Mouse (Mus musculus): ENCODE data around the gene Homez. TPM values are rescaled to one million over a fixed set of nuclear protein-coding genes. Genes with fewer than 3 reads are reported as not detected.

Homez gene
- polyA plus RNA-seq, 1 experiment from 2014 or later, result 13.9 TPM

DNA sequence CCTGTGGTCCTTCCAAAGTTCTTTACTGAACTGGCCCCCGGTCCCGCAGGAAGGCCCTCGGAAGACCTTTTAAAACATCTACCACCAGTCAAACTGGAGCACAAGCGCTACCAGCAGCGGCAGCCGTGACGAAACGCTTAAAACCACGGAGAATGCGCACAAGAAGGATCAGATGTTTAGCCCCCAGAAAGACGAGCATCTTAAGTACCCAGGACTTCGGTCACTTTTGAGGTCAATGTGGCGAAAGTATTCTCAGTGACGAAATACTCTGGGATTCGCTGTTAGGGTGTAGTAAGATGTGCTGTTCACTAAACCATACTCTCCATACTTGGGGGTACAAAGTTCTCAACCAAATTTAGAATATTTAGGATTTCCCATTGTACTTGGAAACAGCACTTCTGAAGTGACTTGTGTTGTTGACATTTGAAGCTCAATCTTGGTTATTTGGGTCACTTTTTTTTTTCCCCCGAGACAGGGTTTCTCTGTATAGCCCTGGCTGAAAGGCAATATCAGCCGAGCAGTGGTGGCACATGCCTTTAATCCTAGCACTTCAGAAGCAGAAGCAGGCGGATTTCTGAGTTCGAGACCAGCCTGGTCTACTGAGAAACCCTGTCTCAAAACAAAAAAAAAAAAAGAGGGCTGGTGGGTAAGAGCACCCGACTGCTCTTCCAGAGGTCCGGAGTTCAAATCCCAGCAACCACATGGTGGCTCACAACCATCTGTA lies 6.3 kb downstream of the Homez start:
- no peaks in the 10 kb centered on the region for H3K36me3 ChIP-seq (replicated peaks)
- ATAC-seq (ENCODE audit: low FRiP score), result peak; percentile 21; the same call in 1 of the 2 replicates
- H3K4me1 ChIP-seq, result peaks cover 4% of the 10 kb centered on the region
- peak overlapping the region; percentile 75 for H3K27ac ChIP-seq
- 19% methylated on average over 21 of the region's 21 CpGs for WGBS
- H3K9me3 ChIP-seq, result no peaks in the 10 kb centered on the region
- peak overlapping the region; percentile 95 for H3K9ac ChIP-seq
- H3K4me2 ChIP-seq, result peak overlapping the region; percentile 73
- peak overlapping the region; percentile 93 for H3K4me3 ChIP-seq (replicated peaks)
- H3K27me3 ChIP-seq, result no peaks in the 10 kb centered on the region

DNA sequence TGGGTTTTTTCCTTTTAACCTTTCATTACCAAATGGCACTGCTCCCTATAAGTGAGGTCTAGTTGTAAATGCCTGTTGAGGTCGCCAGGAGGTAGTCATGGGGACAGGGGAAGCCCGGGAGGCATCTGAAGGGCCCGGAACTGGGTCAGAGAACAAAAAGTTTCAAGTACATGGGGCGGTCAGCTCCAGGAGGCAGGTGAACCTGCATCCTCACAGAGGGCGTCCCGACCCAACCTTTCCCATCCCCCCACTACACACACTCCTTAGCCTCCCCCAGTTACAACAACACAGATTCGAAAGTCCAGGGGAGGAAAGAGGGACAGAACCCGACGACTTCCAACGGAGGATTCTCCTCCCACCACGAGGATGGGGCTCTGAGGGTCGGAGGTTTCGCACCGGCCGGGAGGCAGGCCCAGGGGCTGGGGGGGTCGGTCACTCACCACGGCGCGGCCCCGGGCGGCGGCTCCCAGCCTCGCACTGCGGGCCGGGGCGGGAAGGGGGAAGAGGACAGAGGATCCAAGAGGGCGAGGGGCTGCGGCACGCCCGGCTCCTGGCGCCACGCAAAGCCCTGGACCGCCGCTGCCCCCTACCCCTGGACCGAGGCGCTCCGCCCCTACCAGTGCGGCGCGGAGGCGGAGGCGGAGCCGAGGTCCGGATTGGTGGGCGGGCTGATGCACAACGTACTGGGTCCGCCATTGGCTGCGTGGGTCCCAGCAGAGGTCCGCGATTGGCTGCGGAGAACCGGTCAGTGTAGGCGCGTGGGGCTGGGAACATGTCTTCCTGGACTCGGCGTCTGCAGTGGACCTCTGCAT lies 7.1 kb downstream of the Homez start:
- Histone ChIP-seq H3K4me1 (peaks cover 4% of the 10 kb centered on the region), H3K27me3 (no peaks in the 10 kb centered on the region), H3K9ac (peak overlapping the region; percentile 95), H3K36me3 (replicated peaks) (no peaks in the 10 kb centered on the region), H3K4me3 (replicated peaks) (peak overlapping the region; percentile 93), H3K27ac (peak overlapping the region; percentile 78), H3K4me2 (peak overlapping the region; percentile 73), H3K9me3 (no peaks in the 10 kb centered on the region)
- WGBS, result under 1% methylated on average over 51 of the region's 56 CpGs
- peak; percentile 100 for ATAC-seq (ENCODE audit: low FRiP score)

DNA sequence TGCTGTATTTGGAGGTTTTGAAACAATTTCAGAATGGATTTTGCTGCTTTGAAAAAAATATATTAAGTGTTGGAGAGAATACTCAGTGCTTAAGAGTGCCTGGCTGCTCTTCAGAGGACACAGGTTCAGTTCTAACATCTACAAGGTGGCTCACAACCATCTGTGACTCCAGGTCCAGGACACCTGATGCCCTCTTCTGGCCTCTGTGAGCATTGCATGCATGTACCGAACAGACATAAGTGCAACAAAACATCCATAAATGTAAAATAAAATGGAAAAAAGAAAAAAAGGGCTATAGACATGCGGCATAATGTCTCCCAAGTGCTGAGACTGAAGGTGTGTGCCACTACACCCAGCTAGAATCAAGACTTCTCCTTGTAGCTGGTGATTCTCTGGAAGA lies 10.2 kb downstream of the Homez start:
- peaks cover 4% of the 10 kb centered on the region for H3K4me1 ChIP-seq
- H3K36me3 ChIP-seq (replicated peaks), result peaks cover 22% of the 10 kb centered on the region
- WGBS, result 44% methylated on average over 2 of the region's 2 CpGs
- no peaks in the 10 kb centered on the region for H3K9me3 ChIP-seq
- no peak for ATAC-seq (ENCODE audit: low FRiP score)
- no peak overlapping the region for H3K27ac ChIP-seq
- no peak overlapping the region for H3K9ac ChIP-seq
- no peak overlapping the region for H3K4me3 ChIP-seq (replicated peaks)
- no peaks in the 10 kb centered on the region for H3K27me3 ChIP-seq
- H3K4me2 ChIP-seq, result no peak overlapping the region

DNA sequence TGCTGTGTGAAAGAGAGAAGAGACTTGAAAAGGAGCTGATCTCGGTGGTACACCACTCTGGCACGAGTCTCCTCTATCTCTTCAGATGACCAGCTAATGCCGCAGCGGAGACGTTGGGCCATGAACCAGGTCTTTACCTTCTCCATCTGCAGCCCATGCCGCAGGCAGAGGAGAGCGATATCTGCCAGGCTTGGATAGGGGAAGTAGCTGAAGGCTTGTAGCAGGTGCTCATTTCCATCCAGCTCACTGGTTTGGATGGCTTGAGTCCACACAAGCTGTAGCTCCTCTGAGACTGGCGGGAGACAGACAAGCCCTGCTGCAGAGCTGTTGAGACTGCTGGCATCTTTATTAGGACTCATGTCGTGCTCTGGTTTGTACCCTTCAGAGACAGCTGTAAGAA lies 12.9 kb downstream of the Homez start:
- H3K4me3 ChIP-seq (replicated peaks), result no peak overlapping the region
- H3K4me1 ChIP-seq, result no peaks in the 10 kb centered on the region
- H3K27me3 ChIP-seq, result no peaks in the 10 kb centered on the region
- H3K36me3 ChIP-seq (replicated peaks), result peaks cover 28% of the 10 kb centered on the region
- H3K27ac ChIP-seq, result no peak overlapping the region
- 91% methylated on average over 9 of the region's 9 CpGs for WGBS
- H3K4me2 ChIP-seq, result no peak overlapping the region
- ATAC-seq (ENCODE audit: low FRiP score), result no peak
- no peaks in the 10 kb centered on the region for H3K9me3 ChIP-seq
- H3K9ac ChIP-seq, result no peak overlapping the region

DNA sequence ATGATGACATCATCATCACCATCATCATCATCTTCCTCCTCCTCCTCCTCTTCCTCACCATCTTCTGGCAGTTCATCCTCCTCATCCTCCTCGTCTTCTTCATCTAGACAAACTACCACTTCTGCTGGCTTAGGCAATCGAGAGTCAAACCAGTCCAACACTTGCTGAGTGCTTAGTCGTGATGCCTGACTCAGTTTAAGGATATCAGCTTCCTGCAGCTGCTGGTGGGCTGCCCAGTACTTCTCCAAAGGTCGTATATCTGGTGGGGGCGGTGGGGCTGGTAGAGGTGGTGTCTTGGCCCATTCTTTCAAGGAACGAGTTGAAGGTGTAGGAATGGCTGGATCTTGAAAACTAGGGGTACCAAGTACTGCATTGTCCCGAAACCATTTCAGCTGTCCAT lies 14.1 kb downstream of the Homez start:
- no peak overlapping the region for H3K9ac ChIP-seq
- ATAC-seq (ENCODE audit: low FRiP score), result no peak
- whole genome bisulfite sequencing, result 90% methylated on average over 7 of the region's 7 CpGs
- no peaks in the 10 kb centered on the region for H3K4me1 ChIP-seq
- no peak overlapping the region for H3K4me2 ChIP-seq
- H3K36me3 ChIP-seq (replicated peaks), result peaks cover 28% of the 10 kb centered on the region
- H3K9me3 ChIP-seq, result no peaks in the 10 kb centered on the region
- no peak overlapping the region for H3K27ac ChIP-seq
- H3K4me3 ChIP-seq (replicated peaks), result no peak overlapping the region
- H3K27me3 ChIP-seq, result no peaks in the 10 kb centered on the region

DNA sequence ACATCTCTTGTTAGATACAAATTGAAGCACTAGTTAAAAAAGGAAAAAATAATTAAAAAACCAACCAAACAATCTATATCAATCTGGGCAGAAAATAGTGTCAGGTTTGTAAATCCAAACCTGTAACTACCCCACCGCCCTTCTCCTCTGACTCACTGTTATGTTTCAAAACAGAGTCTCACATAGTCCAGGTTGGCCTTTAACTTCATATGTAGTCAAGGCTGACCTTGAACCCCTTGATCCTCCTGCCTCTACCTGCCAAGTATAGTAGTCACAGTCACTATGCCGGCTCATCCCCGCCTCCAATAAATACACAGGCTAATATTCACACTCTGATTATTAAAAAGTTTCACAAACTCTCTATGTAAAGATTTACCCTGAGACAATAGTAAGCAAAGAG lies 15.0 kb downstream of the Homez start:
- no peaks in the 10 kb centered on the region for H3K9me3 ChIP-seq
- no peak overlapping the region for H3K4me2 ChIP-seq
- no peaks in the 10 kb centered on the region for H3K4me1 ChIP-seq
- no peak for ATAC-seq (ENCODE audit: low FRiP score)
- H3K27me3 ChIP-seq, result no peaks in the 10 kb centered on the region
- no peak overlapping the region for H3K27ac ChIP-seq
- 92% methylated on average over 3 of the region's 3 CpGs for WGBS
- H3K36me3 ChIP-seq (replicated peaks), result peaks cover 28% of the 10 kb centered on the region
- H3K9ac ChIP-seq, result no peak overlapping the region
- no peak overlapping the region for H3K4me3 ChIP-seq (replicated peaks)

DNA sequence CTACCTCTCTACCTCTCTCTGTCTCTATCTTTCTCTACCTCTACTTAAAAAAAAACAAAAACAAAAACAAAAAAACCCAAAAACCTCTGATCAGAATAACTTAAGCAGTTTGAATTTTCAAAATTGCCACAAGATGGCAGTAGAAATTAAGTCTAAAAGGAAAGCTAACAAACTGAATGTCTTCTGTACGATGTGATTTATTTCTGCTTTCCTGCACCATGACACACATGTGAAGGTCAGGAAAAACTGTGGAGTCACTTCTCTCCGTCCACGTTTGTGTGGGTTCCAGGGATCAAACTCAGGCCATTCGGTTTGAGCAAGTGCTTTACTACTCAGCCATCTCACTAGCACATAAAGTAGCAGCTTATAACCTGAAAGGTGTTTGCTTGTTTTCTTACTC lies 27.3 kb downstream of the Homez start:
- no peak for ATAC-seq (ENCODE audit: low FRiP score)
- H3K36me3 ChIP-seq (replicated peaks), result no peaks in the 10 kb centered on the region

DNA sequence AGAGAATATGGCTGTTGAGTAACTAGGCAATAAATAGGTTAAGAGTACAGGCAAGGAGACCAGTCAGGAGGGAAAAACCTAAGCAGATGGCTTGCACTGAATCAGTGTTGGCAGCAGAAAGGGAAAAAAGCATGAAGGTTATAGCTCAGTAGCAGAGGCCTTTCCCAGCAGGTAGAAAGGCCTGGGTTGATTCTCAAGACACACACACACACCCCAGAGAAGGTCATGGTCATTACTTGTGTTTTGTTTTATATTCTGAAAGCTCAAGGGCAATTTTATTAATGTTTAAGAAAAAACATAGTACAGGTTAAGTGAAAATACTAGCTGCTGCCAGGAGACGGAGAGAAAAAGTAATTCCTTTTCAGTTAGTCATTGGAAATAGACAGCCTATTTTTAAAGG lies 47.0 kb downstream of the Homez start:
- no peaks in the 10 kb centered on the region for H3K36me3 ChIP-seq (replicated peaks)
- no peaks in the 10 kb centered on the region for H3K27me3 ChIP-seq
- WGBS, result 93% methylated on average over 1 of the region's 1 CpGs
- H3K9ac ChIP-seq, result no peak overlapping the region
- H3K4me3 ChIP-seq (replicated peaks), result no peak overlapping the region
- no peak for ATAC-seq (ENCODE audit: low FRiP score)
- no peaks in the 10 kb centered on the region for H3K9me3 ChIP-seq
- H3K27ac ChIP-seq, result no peak overlapping the region
- no peaks in the 10 kb centered on the region for H3K4me1 ChIP-seq
- no peak overlapping the region for H3K4me2 ChIP-seq

More for the DNA sequence above, 27.3 kb downstream of the Homez start:
- Histone ChIP-seq H3K27ac (no peak overlapping the region), H3K27me3 (no peaks in the 10 kb centered on the region), H3K9ac (no peak overlapping the region), H3K4me3 (replicated peaks) (no peak overlapping the region), H3K4me1 (no peaks in the 10 kb centered on the region), H3K9me3 (no peaks in the 10 kb centered on the region), H3K4me2 (no peak overlapping the region)
- WGBS, result 5% methylated on average over 4 of the region's 4 CpGs

DNA sequence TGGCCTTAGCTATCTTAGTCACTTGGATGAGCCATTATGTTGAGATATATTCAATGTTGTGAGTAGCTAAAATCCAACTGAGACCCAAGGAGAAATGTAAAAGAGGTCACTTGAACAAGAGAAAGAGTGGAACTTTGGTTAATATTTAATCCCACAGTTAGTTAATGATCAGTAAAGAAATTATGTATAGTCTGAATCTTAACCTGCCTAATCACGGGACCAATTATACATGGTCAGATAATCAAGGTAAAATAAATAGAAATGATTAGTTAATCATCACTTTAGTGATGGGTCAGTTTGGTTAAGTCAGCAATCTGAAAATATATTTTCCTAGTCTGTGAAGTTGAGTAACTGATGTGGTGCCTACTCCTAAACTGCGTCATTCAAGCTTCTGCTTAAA lies 48.5 kb downstream of the Homez start:
- no peak overlapping the region for H3K27ac ChIP-seq
- 87% methylated on average over 2 of the region's 2 CpGs for WGBS
- no peak overlapping the region for H3K9ac ChIP-seq
- H3K36me3 ChIP-seq (replicated peaks), result no peaks in the 10 kb centered on the region
- H3K27me3 ChIP-seq, result no peaks in the 10 kb centered on the region
- ATAC-seq (ENCODE audit: low FRiP score), result no peak
- no peak overlapping the region for H3K4me2 ChIP-seq
- no peaks in the 10 kb centered on the region for H3K4me1 ChIP-seq
- no peak overlapping the region for H3K4me3 ChIP-seq (replicated peaks)
- no peaks in the 10 kb centered on the region for H3K9me3 ChIP-seq

DNA sequence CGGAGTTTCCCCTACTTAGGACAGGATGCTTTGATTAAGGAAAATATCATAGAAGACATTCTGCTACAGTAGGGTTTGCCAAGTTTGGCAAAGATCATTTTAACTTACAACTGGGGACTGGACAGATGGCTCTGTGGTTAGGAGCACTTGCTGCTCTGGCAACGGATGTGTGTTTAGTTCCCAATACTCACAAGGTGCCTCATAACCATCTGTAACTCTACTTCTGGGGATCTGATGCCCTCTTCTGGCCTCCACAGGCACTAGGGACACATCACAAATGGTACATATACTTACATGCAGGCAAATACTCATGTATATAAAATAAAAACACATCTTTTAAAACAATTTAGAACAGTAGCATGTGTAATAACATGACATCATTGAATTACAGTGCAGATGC lies 53.0 kb downstream of the Homez start:
- H3K27me3 ChIP-seq, result no peaks in the 10 kb centered on the region
- no peaks in the 10 kb centered on the region for H3K9me3 ChIP-seq
- H3K9ac ChIP-seq, result no peak overlapping the region
- 59% methylated on average over 2 of the region's 2 CpGs for WGBS
- no peak overlapping the region for H3K4me2 ChIP-seq
- no peak overlapping the region for H3K27ac ChIP-seq
- ATAC-seq (ENCODE audit: low FRiP score), result no peak
- no peaks in the 10 kb centered on the region for H3K36me3 ChIP-seq (replicated peaks)
- H3K4me1 ChIP-seq, result no peaks in the 10 kb centered on the region
- H3K4me3 ChIP-seq (replicated peaks), result no peak overlapping the region

DNA sequence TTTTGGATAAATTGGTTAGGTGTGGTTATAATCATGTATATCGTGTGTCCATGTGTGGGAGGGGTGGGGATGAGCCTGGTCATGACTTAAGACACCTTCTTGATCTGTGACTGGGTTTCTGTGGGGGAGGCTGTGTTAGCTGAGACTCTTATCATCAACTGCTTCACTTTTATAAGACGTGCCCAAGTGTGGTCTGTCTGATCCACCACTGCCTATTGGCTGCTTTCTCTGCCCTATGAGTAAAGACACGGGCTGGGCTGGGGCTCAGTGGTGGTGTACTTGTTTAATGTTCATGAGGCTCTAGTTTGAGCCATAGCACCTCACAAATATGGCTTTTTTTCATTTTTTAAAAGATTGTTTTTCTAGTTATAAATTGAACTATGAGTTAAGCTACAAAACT lies 55.0 kb downstream of the Homez start:
- 66% methylated on average over 3 of the region's 3 CpGs for WGBS
- Histone ChIP-seq H3K36me3 (replicated peaks) (no peaks in the 10 kb centered on the region), H3K4me1 (no peaks in the 10 kb centered on the region), H3K27ac (no peak overlapping the region), H3K27me3 (no peaks in the 10 kb centered on the region), H3K4me3 (replicated peaks) (no peak overlapping the region), H3K9me3 (no peaks in the 10 kb centered on the region), H3K4me2 (no peak overlapping the region), H3K9ac (no peak overlapping the region)
- ATAC-seq (ENCODE audit: low FRiP score), result no peak

DNA sequence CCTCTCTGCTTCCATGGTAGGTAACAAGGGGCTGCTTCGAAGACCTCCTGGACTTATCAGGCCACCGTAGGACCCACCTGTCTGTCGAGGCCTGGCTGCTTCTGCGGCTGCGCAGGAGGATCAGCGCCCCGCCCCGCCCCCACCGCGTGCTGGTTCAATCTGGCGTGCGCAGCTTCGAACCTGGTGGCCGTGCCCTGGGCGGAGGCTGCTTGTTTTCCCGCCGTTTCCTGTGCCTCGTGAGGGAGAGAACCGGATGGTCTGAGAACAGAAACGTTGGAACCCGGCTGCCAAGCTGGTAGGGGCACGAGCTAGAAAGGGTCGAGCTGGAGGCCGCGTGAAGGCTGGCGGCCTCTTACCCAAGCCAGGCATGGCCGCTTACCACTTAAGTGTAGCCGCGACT lies 56.8 kb downstream of the Homez start, which contains the start of gene Rnf212b:
Gene Rnf212b (plus strand): TSS at position 151 of the 400 bp plus-strand sequence.
- ATAC-seq (ENCODE audit: low FRiP score), result no peak
- Histone ChIP-seq H3K27ac (no peak within 1 kb of the TSS), H3K9ac (no peak within 1 kb of the TSS), H3K27me3 (no peaks in the 10 kb centered on the region), H3K4me3 (replicated peaks) (no peak within 1 kb of the TSS), H3K36me3 (replicated peaks) (no peaks in the 10 kb centered on the region), H3K4me2 (no peak within 1 kb of the TSS), H3K4me1 (no peaks in the 10 kb centered on the region), H3K9me3 (no peaks in the 10 kb centered on the region)
- 88% methylated on average over 29 of the region's 29 CpGs for WGBS

DNA sequence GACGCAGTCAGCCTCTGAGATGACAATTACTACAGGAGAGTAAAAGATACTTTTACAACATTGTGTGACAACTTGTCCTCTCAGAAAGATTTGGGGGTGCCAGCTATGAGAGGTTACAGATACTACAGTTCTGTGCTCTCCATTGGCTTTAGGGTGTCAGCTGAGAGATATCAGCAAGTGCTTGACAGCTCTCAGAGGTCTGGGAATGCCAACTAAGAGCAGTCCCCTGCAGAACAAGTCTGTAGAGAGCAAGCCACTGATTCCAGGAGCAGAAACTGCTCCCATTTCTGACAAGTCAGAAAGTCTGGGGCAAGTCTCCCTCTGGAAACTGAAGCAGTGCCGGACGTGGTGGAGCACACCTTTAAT lies 61.1 kb downstream of the Homez start:
- H3K4me2 ChIP-seq, result no peak overlapping the region
- H3K9ac ChIP-seq, result no peak overlapping the region
- no peak overlapping the region for H3K4me3 ChIP-seq (replicated peaks)
- no peaks in the 10 kb centered on the region for H3K4me1 ChIP-seq
- 84% methylated on average over 3 of the region's 3 CpGs for WGBS
- H3K27ac ChIP-seq, result no peak overlapping the region
- H3K36me3 ChIP-seq (replicated peaks), result no peaks in the 10 kb centered on the region
- no peak for ATAC-seq (ENCODE audit: low FRiP score)
- no peaks in the 10 kb centered on the region for H3K9me3 ChIP-seq
- H3K27me3 ChIP-seq, result no peaks in the 10 kb centered on the region
